Mouse (Mus musculus): ENCODE data around the gene Aldh3a2. TPM values are rescaled to one million over a fixed set of nuclear protein-coding genes. Genes with fewer than 3 reads are reported as not detected.
"Not testable (repeated sequence)": the region's sequence is repeated elsewhere in the genome, so short reads cannot be mapped to it uniquely, and the experiment has no call there.

Gene Aldh3a2
- polyA plus RNA-seq, 1 experiment from 2014 or later, result 63.7 TPM

DNA sequence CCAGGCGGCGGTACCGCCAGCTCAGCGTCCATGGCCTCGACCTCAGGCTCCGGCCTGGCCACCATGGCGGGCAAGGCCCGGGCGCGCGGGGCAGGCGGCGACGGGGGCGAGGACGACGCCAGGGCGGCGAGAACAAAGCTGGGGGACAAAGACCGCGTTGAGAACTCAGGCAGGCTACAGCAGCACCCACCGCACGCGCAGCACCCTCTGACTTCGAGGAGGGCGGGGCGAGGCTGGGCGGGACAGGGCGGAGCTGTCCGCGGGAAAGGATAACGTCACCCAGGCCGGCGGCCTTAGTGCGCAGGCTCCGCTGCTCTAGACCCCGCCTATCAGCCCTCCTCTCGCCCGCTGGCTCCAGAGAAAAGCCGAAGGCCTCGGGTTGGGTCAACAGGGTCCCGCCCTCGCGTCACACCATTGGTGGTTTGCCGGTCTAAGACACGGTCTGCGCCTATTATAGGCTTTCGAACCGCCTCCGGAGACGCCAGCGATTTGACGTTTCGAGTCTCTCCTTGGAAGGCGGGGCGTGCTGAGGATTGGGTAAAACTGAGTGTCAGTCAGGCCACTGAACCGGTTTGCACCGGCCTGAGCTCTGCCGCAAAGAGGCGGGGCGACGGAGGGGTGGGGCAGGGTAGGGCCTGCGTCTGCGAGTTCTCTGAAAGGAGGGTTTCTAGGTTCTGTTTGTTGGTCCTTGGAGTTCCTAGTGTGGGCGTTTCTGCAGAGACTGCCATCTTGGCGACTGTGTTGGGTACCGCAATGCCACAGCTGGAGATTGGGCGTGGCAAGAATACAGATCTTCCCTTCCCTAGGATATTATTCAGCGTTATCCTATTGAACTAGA lies 92.2 kb downstream of the Aldh3a2 start, which contains the start of gene Usp22:
TSS of gene Usp22 (minus strand) at position 235 of the 838 bp plus-strand sequence.
- Histone ChIP-seq H3K4me2 (ENCODE audit: low read depth, low read length) (peak within 1 kb of the TSS; percentile 83), H3K27ac (ENCODE audit: low read length) (peak within 1 kb of the TSS; percentile 99), H3K9ac (ENCODE audit: low read depth, low read length) (peak within 1 kb of the TSS; percentile 100), H3K36me3 (ENCODE audit: control insufficient read depth, insufficient read depth, low read length) (no peaks in the 10 kb centered on the region), H3K27me3 (replicated peaks; ENCODE audit: control insufficient read depth, insufficient read depth, low read length) (no peaks in the 10 kb centered on the region), H3K4me3 (ENCODE audit: low read length) (peak within 1 kb of the TSS; percentile 94), H3K9me3 (ENCODE audit: control insufficient read depth, low read length) (no peaks in the 10 kb centered on the region), H3K4me1 (ENCODE audit: control insufficient read depth, insufficient read depth, low read length) (peaks cover 8% of the 10 kb centered on the region)
- ATAC-seq, result peak; percentile 99
- WGBS, result under 1% methylated on average over 68 of the region's 69 CpGs

DNA sequence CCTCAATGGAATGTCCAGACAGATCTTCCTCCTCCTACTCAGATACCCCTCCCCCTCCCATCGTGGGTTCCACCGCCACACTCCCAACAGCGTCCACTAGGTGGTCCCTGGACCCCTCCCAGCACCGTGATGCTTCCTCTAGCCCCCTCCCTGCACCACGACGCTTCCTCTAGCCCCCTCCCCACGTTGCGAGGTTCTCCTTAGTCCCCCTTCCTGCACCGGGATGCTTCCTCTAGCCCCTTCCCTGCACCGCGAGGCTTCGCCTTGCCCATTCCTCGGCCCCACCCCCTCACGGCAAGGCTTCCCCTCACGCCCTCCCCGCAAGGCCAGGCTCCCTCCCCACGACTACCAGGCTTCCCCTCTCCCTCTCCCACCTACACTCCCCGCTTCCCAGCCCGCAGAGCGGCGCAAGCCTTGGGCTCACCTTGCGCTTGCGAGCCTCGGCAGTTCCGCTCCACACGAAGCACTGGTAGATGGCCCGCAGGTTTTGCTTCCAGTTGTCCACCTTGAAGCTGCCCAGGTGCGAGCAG lies 92.9 kb downstream of the Aldh3a2 start:
- ATAC-seq, result peak; percentile 25
- peak overlapping the region; percentile 99 for H3K27ac ChIP-seq (ENCODE audit: low read length)
- H3K27me3 ChIP-seq (replicated peaks; ENCODE audit: control insufficient read depth, insufficient read depth, low read length), result no peaks in the 10 kb centered on the region
- peak overlapping the region; percentile 94 for H3K4me3 ChIP-seq (ENCODE audit: low read length)
- H3K36me3 ChIP-seq (ENCODE audit: control insufficient read depth, insufficient read depth, low read length), result no peaks in the 10 kb centered on the region
- H3K9ac ChIP-seq (ENCODE audit: low read depth, low read length), result peak overlapping the region; percentile 100
- H3K4me1 ChIP-seq (ENCODE audit: control insufficient read depth, insufficient read depth, low read length), result peaks cover 8% of the 10 kb centered on the region
- no peaks in the 10 kb centered on the region for H3K9me3 ChIP-seq (ENCODE audit: control insufficient read depth, low read length)
- peak overlapping the region; percentile 83 for H3K4me2 ChIP-seq (ENCODE audit: low read depth, low read length)
- under 1% methylated on average over 28 of the region's 28 CpGs for WGBS

DNA sequence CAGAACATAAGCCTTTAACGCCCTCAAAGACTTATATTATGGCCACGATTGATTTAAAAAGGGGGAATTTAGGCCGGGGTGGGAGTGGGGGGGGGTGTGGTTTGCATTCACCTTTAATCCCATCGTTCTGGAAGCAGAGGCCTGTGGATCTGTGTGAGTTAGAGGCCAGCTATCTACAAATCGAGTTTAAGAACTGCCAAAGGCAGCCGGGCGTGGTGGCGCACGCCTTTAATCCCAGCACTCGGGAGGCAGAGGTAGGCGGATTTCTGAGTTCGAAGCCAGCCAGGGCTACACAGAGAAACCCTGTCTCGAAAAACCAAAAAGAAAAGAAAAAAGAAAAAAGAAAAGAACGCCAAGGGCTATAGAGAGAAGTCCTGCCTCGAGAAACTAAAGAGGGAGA lies 93.8 kb downstream of the Aldh3a2 start:
- not testable (repeated sequence) for H3K27ac ChIP-seq (ENCODE audit: low read length); H3K27me3 ChIP-seq (replicated peaks; ENCODE audit: control insufficient read depth, insufficient read depth, low read length); H3K9ac ChIP-seq (ENCODE audit: low read depth, low read length); ATAC-seq; H3K36me3 ChIP-seq (ENCODE audit: control insufficient read depth, insufficient read depth, low read length); H3K9me3 ChIP-seq (ENCODE audit: control insufficient read depth, low read length)
- peak overlapping the region; percentile 83 for H3K4me2 ChIP-seq (ENCODE audit: low read depth, low read length)
- H3K4me1 ChIP-seq (ENCODE audit: control insufficient read depth, insufficient read depth, low read length), result peaks cover 12% of the 10 kb centered on the region
- 28% methylated on average over 15 of the region's 15 CpGs for WGBS
- peak overlapping the region; percentile 94 for H3K4me3 ChIP-seq (ENCODE audit: low read length)

Other genes starting within 250 kb of the Aldh3a2 start
- 0.71 and 1.1 TPM in 2 replicates for gene Kcnj12, start 244.9 kb downstream of the Aldh3a2 start, polyA plus RNA-seq (2015; fragmentation: Nextera tagmentation; extraction: Ambion mirVana)
- gene Tnfrsf13b, start 140.7 kb downstream of the Aldh3a2 start, polyA plus RNA-seq (2015; fragmentation: Nextera tagmentation; extraction: Ambion mirVana), result 1.8 and 2.5 TPM in 2 replicates
- gene Usp22, start 92.4 kb downstream of the Aldh3a2 start, polyA plus RNA-seq (2015; fragmentation: Nextera tagmentation; extraction: Ambion mirVana), result 72.5 and 80.2 TPM in 2 replicates
- gene Aldh3a1, start 59.9 kb downstream of the Aldh3a2 start, polyA plus RNA-seq (2015; fragmentation: Nextera tagmentation; extraction: Ambion mirVana), result 0.07 and 0.12 TPM in 2 replicates
- not detected in 2 replicates for gene Slc47a2, start 75.4 kb upstream of the Aldh3a2 start, polyA plus RNA-seq (2015; fragmentation: Nextera tagmentation; extraction: Ambion mirVana)
- 12.5 and 17.5 TPM in 2 replicates for gene Slc47a1, start 110.9 kb upstream of the Aldh3a2 start, polyA plus RNA-seq (2015; fragmentation: Nextera tagmentation; extraction: Ambion mirVana)
- 0.88 and 1.1 TPM in 2 replicates for gene Rnf112, start 186.7 kb upstream of the Aldh3a2 start, polyA plus RNA-seq (2015; fragmentation: Nextera tagmentation; extraction: Ambion mirVana)
- gene Mfap4, start 218.0 kb upstream of the Aldh3a2 start, polyA plus RNA-seq (2015; fragmentation: Nextera tagmentation; extraction: Ambion mirVana), result 229 and 237 TPM in 2 replicates
- gene Mapk7, start 226.9 kb upstream of the Aldh3a2 start, polyA plus RNA-seq (2015; fragmentation: Nextera tagmentation; extraction: Ambion mirVana), result 34.2 and 34.9 TPM in 2 replicates
- 18.9 and 19.2 TPM in 2 replicates for gene B9d1, start 237.7 kb upstream of the Aldh3a2 start, polyA plus RNA-seq (2015; fragmentation: Nextera tagmentation; extraction: Ambion mirVana)

Measured in intestine, embryonic 16.5 days (tissue).